Comparison of ENCODE assay signal across 26 mouse cellular contexts in the genomic region with DNA sequence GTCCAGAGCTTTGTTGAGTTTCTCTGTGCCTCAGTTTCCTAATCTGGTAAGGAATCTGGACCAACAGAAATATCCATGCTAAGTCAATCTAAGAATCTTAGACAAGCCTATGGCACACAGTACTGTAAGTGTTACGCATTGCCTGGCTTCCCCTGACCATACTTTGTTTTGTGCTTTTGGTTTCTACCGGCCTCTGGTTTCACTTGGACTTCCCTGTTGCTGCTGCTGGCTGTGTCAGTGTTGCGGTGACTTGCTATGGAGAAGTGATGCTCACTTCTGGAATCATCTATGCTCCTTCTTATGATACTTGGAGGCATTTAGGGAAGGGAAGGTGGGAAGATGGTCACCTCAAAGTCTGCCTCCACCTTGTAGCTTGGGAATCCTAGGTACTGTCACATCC. TPM values are rescaled to one million over a fixed set of nuclear protein-coding genes. Genes with fewer than 3 reads are reported as not detected.
"Had no signal": no experiment of that assay in that cellular context is flagged by ENCODE, and none has a peak within 500 bp of the region (broad histone marks: within the 10 kb centered on the region; RNA-seq: fewer than 3 reads in every experiment).

No protein-coding gene starts in this region.

- ATAC-seq: hindbrain, postnatal 0 days; intestine, embryonic 16.5 days; liver, embryonic 12.5 days had no signal

- H3K27me3 ChIP-seq: hindbrain, embryonic 13.5 days; hindbrain, embryonic 15.5 days; limb, embryonic 15.5 days; liver, embryonic 12.5 days had no signal

- DNase-seq: gastrocnemius, adult 2 months; gastrocnemius, postnatal 10 days; gastrocnemius, postnatal 25 days; heart, adult 2 months; heart, postnatal 14 days; heart, postnatal 36 days; kidney, adult 11 months; kidney, adult 2 months; kidney, postnatal 10 days; kidney, postnatal 25 days; kidney, postnatal 4 days; layer of hippocampus, adult 9-11 months; layer of hippocampus, postnatal 36 days; left cerebral cortex, postnatal 4 days had no signal

- H3K36me3 ChIP-seq: heart, embryonic 13.5 days; heart, embryonic 15.5 days; limb, embryonic 13.5 days; limb, embryonic 15.5 days; liver, embryonic 12.5 days had no signal

RNA-seq across cellular contexts. Expression of a gene that starts 11.5 kb away (rescaled TPM):
- total RNA-seq: gastrocnemius, adult 2 months; gastrocnemius, postnatal 25 days; gastrocnemius, postnatal 4 days; heart, adult 2 months; heart, postnatal 14 days; heart, postnatal 36 days; hematopoietic stem cell, adult 5-6 weeks; liver, adult 2 months had no signal
